Mouse (Mus musculus) kidney, adult 2 months (tissue): ENCODE results near the gene Rmi1.

Source experiments
- CTCF ChIP-seq: fragments of 200-500 bp; conservative IDR thresholded peaks from 2 replicates; pipeline ENCODE4 v1.5.1; 2011; ENCODE audit warnings: low read depth, mild to moderate bottlenecking, control low read depth, low read length, moderate library complexity, mixed read lengths; ENCODE audit not compliant: insufficient read depth, insufficient read length
- POLR2A ChIP-seq: fragments of 200-500 bp; IDR thresholded peaks from one replicate; pipeline ENCODE4 v1.6.1; 2011; ENCODE audit warnings: low read depth, low read length, control low read depth

GRCm38 (mm10) chr13:58384779-58385546, 17.1 kb upstream of the Rmi1 start, which contains the start of gene 2210016F16Rik:
- no peak for TF ChIP-seq POLR2A
- no peak for TF ChIP-seq CTCF
